Mouse (Mus musculus) erythroblast, embryonic 14.5 days (primary cell): ENCODE results near the gene Tefm.

Experiments
- GATA1 ChIP-seq: IDR thresholded peaks from 2 replicates; pipeline ENCODE4 v1.6.1; 2012; ENCODE audit warnings: low read length, inconsistent platforms, mixed read lengths
- TAL1 ChIP-seq: IDR thresholded peaks from 3 replicates; pipeline ENCODE4 v1.6.1; 2012; ENCODE audit warnings: low read length, inconsistent platforms, mixed read lengths

DNA sequence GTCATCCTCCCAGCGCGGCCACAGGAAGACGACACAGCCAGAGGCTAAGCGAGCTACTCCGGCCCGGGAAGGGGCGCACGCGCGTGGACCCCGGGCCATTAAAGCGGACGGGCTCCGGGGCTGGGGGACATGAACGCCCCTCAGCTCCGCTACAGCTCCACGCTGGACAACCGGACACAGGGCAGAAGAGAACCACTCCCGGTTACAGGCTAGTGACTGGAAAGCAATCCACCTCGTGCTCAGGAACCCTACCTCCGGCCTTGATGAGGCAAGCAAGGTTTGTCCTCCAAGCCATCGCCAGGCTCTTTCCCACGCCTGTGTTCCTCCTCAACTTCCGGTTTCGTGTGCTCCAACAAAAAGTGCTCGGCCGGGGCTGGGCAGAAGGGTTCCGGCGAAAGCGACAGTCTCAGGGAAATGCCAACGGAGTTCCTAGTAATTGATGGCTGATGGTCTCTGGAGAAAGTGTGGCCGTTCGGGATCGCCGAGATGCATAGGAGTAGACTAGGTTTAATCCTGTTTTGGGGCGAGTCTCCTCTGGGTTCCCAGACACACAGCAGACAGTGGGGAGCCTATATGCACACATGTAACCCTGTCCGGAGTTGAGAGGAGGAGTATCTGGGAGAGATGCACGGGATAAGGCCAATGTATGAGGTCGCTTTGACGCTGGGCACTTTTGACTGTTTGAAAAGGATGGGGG is at the start of gene Tefm:
- no peak for TF ChIP-seq TAL1
- TF ChIP-seq GATA1, result peak; percentile 27; the same call in 1 of the 2 replicates
